Mouse (Mus musculus): ENCODE measurements around the gene Prkag2. TPM values are rescaled to one million over a fixed set of nuclear protein-coding genes. Genes with fewer than 3 reads are reported as not detected.

Gene Prkag2
- polyA plus RNA-seq, 1 experiment from 2014 or later = 97.6 TPM

DNA sequence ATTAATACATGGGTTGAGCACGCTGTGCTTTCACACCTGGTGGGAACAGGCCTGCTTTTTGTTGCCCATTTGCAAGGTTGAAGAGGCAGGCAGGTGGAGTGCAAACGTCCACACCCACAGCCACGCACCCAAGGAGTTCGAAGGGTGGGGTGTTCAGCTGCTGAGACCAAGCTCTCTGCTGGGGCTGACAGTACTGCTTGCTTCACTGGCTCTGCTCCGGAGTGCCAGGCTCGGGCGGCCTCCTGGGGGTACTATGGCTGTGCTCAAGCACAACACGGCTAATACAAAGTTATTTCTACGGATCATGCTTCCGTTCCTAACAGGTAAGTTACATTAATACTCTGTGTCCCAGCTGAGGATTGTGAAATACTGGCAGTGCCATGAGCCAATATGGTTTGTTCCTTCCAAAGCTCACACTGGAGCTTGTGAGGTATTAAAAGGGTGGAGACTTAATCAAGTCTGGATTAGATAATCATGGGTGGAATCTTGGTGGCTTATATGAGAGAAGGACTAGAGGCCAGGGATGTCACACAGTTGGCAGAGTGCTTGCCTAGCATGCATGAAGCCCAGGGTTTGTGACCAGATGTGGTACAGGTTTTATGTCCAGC, 168.8 kb downstream of the Prkag2 start:
- Histone ChIP-seq H3K9me3 (ENCODE audit: control insufficient read depth, low read length) (no peaks in the 10 kb centered on the region), H3K36me3 (ENCODE audit: control insufficient read depth, insufficient read depth, low read length) (no peaks in the 10 kb centered on the region), H3K4me1 (ENCODE audit: control insufficient read depth, insufficient read depth, low read length) (no peaks in the 10 kb centered on the region), H3K27ac (replicated peaks; ENCODE audit: low read depth, low read length) (no peak overlapping the region), H3K27me3 (ENCODE audit: control insufficient read depth, insufficient read depth, low read length) (no peaks in the 10 kb centered on the region), H3K4me3 (replicated peaks; ENCODE audit: low read depth, low read length) (no peak overlapping the region), H3K9ac (replicated peaks; ENCODE audit: low read length) (no peak overlapping the region), H3K4me2 (ENCODE audit: low read length) (no peak overlapping the region)
- no peak for ATAC-seq (ENCODE audit: low FRiP score, low TSS enrichment)
- 81% methylated on average over 10 of the region's 10 CpGs for WGBS
- DNase-seq = no peak

DNA sequence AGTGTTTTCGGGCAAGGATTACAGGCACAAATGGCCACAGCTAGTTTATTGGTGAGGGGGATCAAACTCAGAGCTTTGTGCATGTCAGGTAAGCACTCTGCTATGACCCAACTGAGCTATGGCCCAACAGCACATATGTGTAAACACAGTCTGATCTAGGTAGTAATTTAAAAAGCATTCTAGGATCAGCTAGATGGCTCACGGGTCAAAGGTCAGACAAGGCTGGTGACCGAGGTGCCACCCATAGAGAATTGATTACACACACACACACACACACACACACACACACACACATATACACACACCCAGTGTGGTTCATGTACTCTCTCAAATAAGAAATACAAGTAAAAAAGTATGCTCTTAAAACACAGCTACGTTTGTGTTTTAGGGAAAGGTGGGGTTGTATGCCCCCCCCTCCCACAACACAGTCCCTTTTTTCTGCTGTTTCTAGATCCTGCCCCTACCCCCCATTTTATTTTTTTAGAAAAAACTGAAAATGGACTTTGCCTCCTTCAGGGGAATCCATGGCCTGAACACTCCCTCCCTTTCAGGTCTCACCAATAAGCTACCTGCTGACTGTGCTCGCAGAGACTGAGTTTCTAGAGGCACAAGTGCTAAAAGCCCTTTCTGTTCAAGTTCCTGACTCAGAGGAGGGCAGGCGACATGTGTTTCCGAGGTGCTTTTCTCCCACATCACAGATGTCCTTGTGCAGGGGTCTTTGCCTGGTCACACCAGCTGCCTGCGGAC, 169.4 kb downstream of the Prkag2 start:
- no peak overlapping the region for H3K4me2 ChIP-seq (ENCODE audit: low read length)
- H3K27ac ChIP-seq (replicated peaks; ENCODE audit: low read depth, low read length) = no peak overlapping the region
- ATAC-seq (ENCODE audit: low FRiP score, low TSS enrichment) (no peak), DNase-seq (no peak)
- H3K4me3 ChIP-seq (replicated peaks; ENCODE audit: low read depth, low read length) = no peak overlapping the region
- no peaks in the 10 kb centered on the region for H3K4me1 ChIP-seq (ENCODE audit: control insufficient read depth, insufficient read depth, low read length)
- 77% methylated on average over 8 of the region's 8 CpGs for WGBS
- no peak overlapping the region for H3K9ac ChIP-seq (replicated peaks; ENCODE audit: low read length)
- H3K9me3 ChIP-seq (ENCODE audit: control insufficient read depth, low read length) = no peaks in the 10 kb centered on the region
- no peaks in the 10 kb centered on the region for H3K36me3 ChIP-seq (ENCODE audit: control insufficient read depth, insufficient read depth, low read length)
- no peaks in the 10 kb centered on the region for H3K27me3 ChIP-seq (ENCODE audit: control insufficient read depth, insufficient read depth, low read length)

- H3K27ac ChIP-seq (replicated peaks; ENCODE audit: low read depth, low read length) = no peak overlapping the region
- H3K9me3 ChIP-seq (ENCODE audit: control insufficient read depth, low read length) = no peaks in the 10 kb centered on the region
- no peak overlapping the region for H3K9ac ChIP-seq (replicated peaks; ENCODE audit: low read length)
- WGBS = 91% methylated on average over 4 of the region's 4 CpGs
- no peak for ATAC-seq (ENCODE audit: low FRiP score, low TSS enrichment)
- H3K4me2 ChIP-seq (ENCODE audit: low read length) = no peak overlapping the region
- no peaks in the 10 kb centered on the region for H3K4me1 ChIP-seq (ENCODE audit: control insufficient read depth, insufficient read depth, low read length)
- no peak for DNase-seq
- H3K36me3 ChIP-seq (ENCODE audit: control insufficient read depth, insufficient read depth, low read length) = no peaks in the 10 kb centered on the region
- no peaks in the 10 kb centered on the region for H3K27me3 ChIP-seq (ENCODE audit: control insufficient read depth, insufficient read depth, low read length)
- H3K4me3 ChIP-seq (replicated peaks; ENCODE audit: low read depth, low read length) = no peak overlapping the region
Observed at GRCm38 (mm10) chr5:24928816-24929215, 171.6 kb downstream of the Prkag2 start.

DNA sequence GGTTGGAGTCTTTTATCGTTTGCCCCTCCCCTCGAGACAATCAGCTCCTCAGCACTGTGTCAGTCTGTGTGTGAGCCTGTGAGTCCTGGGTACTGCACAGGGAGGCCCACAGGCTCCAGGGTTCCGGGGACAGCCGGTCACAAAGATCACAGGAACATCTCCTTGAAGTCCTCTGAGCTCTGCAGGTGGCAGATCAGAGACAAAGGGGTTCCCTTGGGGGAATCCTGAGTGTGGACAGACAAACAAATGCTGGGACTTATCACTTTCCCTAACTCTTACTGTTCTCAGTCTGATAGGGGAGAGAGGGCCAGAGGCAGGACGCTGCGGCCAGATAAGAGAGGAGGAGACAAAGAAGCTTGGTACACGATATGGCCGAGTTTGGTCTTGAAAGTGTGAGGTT, 172.7 kb downstream of the Prkag2 start:
- no peaks in the 10 kb centered on the region for H3K9me3 ChIP-seq (ENCODE audit: control insufficient read depth, low read length)
- H3K9ac ChIP-seq (replicated peaks; ENCODE audit: low read length) = no peak overlapping the region
- no peaks in the 10 kb centered on the region for H3K4me1 ChIP-seq (ENCODE audit: control insufficient read depth, insufficient read depth, low read length)
- H3K36me3 ChIP-seq (ENCODE audit: control insufficient read depth, insufficient read depth, low read length) = no peaks in the 10 kb centered on the region
- DNase-seq (no peak), ATAC-seq (ENCODE audit: low FRiP score, low TSS enrichment) (no peak)
- 13% methylated on average over 8 of the region's 8 CpGs for WGBS
- H3K27me3 ChIP-seq (ENCODE audit: control insufficient read depth, insufficient read depth, low read length) = no peaks in the 10 kb centered on the region
- no peak overlapping the region for H3K4me2 ChIP-seq (ENCODE audit: low read length)
- no peak overlapping the region for H3K27ac ChIP-seq (replicated peaks; ENCODE audit: low read depth, low read length)
- H3K4me3 ChIP-seq (replicated peaks; ENCODE audit: low read depth, low read length) = no peak overlapping the region

DNA sequence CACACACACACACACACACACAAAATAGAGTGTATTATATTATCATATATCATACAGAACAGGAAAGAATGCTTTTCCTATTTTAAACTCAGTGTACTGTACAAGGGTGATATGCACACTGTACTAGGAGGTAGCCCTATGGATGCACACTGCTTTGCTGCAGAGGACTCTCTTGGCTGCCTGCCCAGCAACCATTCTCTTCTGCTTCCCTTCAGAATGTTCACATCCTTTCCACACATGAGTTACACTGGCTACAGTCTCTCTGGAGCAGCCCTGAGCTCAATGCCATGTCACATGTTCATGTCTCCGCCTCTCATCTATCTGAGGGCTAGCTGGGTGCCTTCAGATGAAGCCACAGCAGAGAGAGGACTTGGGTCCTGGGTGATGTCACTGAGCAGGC, 181.3 kb downstream of the Prkag2 start:
- Histone ChIP-seq H3K9me3 (ENCODE audit: control insufficient read depth, low read length) (no peaks in the 10 kb centered on the region), H3K27me3 (ENCODE audit: control insufficient read depth, insufficient read depth, low read length) (no peaks in the 10 kb centered on the region), H3K4me2 (ENCODE audit: low read length) (no peak overlapping the region), H3K4me1 (ENCODE audit: control insufficient read depth, insufficient read depth, low read length) (no peaks in the 10 kb centered on the region), H3K36me3 (ENCODE audit: control insufficient read depth, insufficient read depth, low read length) (no peaks in the 10 kb centered on the region), H3K27ac (replicated peaks; ENCODE audit: low read depth, low read length) (no peak overlapping the region), H3K4me3 (replicated peaks; ENCODE audit: low read depth, low read length) (no peak overlapping the region), H3K9ac (replicated peaks; ENCODE audit: low read length) (no peak overlapping the region; the same call in 1 of the 2 replicates)
- WGBS = 92% methylated on average over 1 of the region's 1 CpGs
- DNase-seq = peak; percentile 43
- no peak for ATAC-seq (ENCODE audit: low FRiP score, low TSS enrichment)

- Histone ChIP-seq H3K4me3 (replicated peaks; ENCODE audit: low read depth, low read length) (no peak overlapping the region), H3K36me3 (ENCODE audit: control insufficient read depth, insufficient read depth, low read length) (no peaks in the 10 kb centered on the region), H3K27ac (replicated peaks; ENCODE audit: low read depth, low read length) (no peak overlapping the region), H3K9ac (replicated peaks; ENCODE audit: low read length) (no peak overlapping the region), H3K4me2 (ENCODE audit: low read length) (no peak overlapping the region), H3K9me3 (ENCODE audit: control insufficient read depth, low read length) (no peaks in the 10 kb centered on the region), H3K27me3 (ENCODE audit: control insufficient read depth, insufficient read depth, low read length) (no peaks in the 10 kb centered on the region), H3K4me1 (ENCODE audit: control insufficient read depth, insufficient read depth, low read length) (no peaks in the 10 kb centered on the region)
- DNase-seq = no peak
- WGBS = 87% methylated on average over 4 of the region's 4 CpGs
- ATAC-seq (ENCODE audit: low FRiP score, low TSS enrichment) = no peak
Observed at GRCm38 (mm10) chr5:24916511-24916910, 183.9 kb downstream of the Prkag2 start.

DNA sequence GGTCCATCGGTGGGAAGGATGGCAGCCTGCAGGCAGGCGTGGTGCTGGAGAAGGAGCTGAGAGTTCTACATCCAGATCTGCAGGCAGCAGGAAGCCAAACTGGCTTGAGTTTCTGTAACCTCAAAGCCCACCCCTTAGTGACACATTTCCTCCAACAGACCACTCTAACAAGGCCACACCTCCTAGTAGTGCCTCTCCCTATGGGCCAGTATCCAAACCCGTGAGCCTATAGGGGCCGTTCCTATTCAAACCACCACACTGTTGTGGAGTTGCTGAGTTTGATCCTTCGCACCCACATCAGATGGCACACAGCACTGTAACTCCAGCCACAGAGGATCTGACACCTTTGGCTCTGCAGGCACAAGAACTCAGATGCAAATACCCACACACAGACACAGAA, 185.3 kb downstream of the Prkag2 start:
- no peak overlapping the region for H3K4me3 ChIP-seq (replicated peaks; ENCODE audit: low read depth, low read length)
- H3K4me2 ChIP-seq (ENCODE audit: low read length) = no peak overlapping the region
- no peak for ATAC-seq (ENCODE audit: low FRiP score, low TSS enrichment)
- H3K9me3 ChIP-seq (ENCODE audit: control insufficient read depth, low read length) = no peaks in the 10 kb centered on the region
- no peak overlapping the region for H3K27ac ChIP-seq (replicated peaks; ENCODE audit: low read depth, low read length)
- H3K4me1 ChIP-seq (ENCODE audit: control insufficient read depth, insufficient read depth, low read length) = no peaks in the 10 kb centered on the region
- no peaks in the 10 kb centered on the region for H3K27me3 ChIP-seq (ENCODE audit: control insufficient read depth, insufficient read depth, low read length)
- DNase-seq = no peak
- no peaks in the 10 kb centered on the region for H3K36me3 ChIP-seq (ENCODE audit: control insufficient read depth, insufficient read depth, low read length)
- no peak overlapping the region for H3K9ac ChIP-seq (replicated peaks; ENCODE audit: low read length)
- 83% methylated on average over 5 of the region's 5 CpGs for WGBS

- no peak overlapping the region for H3K9ac ChIP-seq (replicated peaks; ENCODE audit: low read length)
- no peaks in the 10 kb centered on the region for H3K36me3 ChIP-seq (ENCODE audit: control insufficient read depth, insufficient read depth, low read length)
- H3K27me3 ChIP-seq (ENCODE audit: control insufficient read depth, insufficient read depth, low read length) = no peaks in the 10 kb centered on the region
- ATAC-seq (ENCODE audit: low FRiP score, low TSS enrichment) (no peak), DNase-seq (no peak)
- H3K4me3 ChIP-seq (replicated peaks; ENCODE audit: low read depth, low read length) = no peak overlapping the region
- no peaks in the 10 kb centered on the region for H3K9me3 ChIP-seq (ENCODE audit: control insufficient read depth, low read length)
- WGBS = 80% methylated on average over 6 of the region's 6 CpGs
- no peak overlapping the region for H3K4me2 ChIP-seq (ENCODE audit: low read length)
- no peak overlapping the region for H3K27ac ChIP-seq (replicated peaks; ENCODE audit: low read depth, low read length)
- H3K4me1 ChIP-seq (ENCODE audit: control insufficient read depth, insufficient read depth, low read length) = no peaks in the 10 kb centered on the region
Observed at GRCm38 (mm10) chr5:24913656-24914055, 186.8 kb downstream of the Prkag2 start.

Data from midbrain, embryonic 14.5 days (tissue).